Mouse (Mus musculus): Measurements from ENCODE around the gene Sbno1. TPM values are rescaled to one million over a fixed set of nuclear protein-coding genes. Genes with fewer than 3 reads are reported as not detected.
"Not testable (repeated sequence)": the region's sequence is repeated elsewhere in the genome, so short reads cannot be mapped to it uniquely, and the experiment has no call there.

Sbno1 gene
- polyA plus RNA-seq, 1 experiment from 2014 or later, result 83.7 TPM

DNA sequence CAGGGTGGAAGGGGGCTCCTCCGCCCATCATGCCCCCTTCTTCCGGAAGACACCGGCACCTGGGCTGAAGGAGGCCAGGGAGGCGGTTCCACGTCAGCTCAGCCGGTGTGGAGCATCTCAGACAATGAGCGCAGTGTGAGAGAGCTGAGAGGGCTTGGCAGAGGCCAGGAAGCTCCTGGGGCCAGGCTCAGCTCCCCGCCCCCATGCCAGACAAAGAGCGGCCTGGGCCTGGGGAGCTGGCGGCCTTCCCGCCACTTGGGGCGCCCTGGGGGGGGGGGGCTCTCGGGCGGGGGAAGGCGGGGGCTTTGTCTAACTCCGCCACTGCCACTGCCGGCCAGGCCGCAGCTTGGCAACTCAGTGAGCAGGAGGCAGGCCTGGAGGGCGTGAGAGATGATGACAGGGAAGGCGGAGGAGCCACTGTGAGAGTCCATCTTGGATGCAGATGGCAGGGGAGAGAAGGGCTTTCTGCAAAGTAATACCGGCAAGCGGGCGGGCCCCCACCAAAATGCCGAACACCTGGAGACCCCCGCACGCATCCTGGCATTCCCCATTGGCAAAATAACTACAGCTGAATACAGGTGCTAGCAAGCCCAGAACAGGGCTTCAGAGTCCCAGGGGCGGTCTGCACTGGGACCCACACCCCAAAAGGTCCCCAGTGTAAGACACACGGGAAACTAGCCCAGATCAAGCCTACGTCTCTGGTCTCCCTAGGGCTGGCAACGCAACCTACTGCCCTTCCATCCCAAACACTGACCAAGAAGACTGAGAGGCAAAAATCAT lies 73.5 kb downstream of the Sbno1 start:
- Histone ChIP-seq H3K4me3 (ENCODE audit: low read length) (peak overlapping the region; percentile 90), H3K4me2 (ENCODE audit: low read depth, low read length) (peak overlapping the region; percentile 96), H3K4me1 (ENCODE audit: control insufficient read depth, insufficient read depth, low read length) (peaks cover 20% of the 10 kb centered on the region), H3K36me3 (ENCODE audit: control insufficient read depth, insufficient read depth, low read length) (peaks cover 13% of the 10 kb centered on the region), H3K9ac (ENCODE audit: low read depth, low read length) (peak overlapping the region; percentile 99), H3K9me3 (ENCODE audit: control insufficient read depth, low read length) (no peaks in the 10 kb centered on the region), H3K27ac (ENCODE audit: low read length) (peak overlapping the region; percentile 96), H3K27me3 (replicated peaks; ENCODE audit: control insufficient read depth, insufficient read depth, low read length) (no peaks in the 10 kb centered on the region)
- WGBS, result 1% methylated on average over 29 of the region's 30 CpGs
- ATAC-seq, result peak; percentile 89

DNA sequence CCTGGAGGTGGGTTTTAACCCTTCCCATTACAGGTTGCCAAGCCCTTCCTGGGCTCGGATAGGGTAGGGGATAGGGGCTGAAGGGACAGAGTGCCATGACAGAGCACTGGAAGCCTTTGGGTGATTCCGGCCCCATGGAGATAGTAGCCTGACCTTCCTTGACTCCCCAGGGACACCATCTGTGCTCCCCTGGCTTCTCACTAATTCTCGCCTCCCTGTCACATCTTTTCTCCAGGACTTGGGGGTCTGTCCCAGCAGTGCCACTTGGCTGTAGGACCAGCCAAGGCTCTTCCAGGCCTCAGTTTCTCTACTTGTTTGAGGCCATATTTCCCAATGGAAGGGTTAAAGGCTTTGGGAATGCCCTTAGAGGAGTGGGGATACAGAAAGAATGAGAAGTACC lies 74.2 kb downstream of the Sbno1 start:
- peak overlapping the region; percentile 99 for H3K9ac ChIP-seq (ENCODE audit: low read depth, low read length)
- peaks cover 13% of the 10 kb centered on the region for H3K36me3 ChIP-seq (ENCODE audit: control insufficient read depth, insufficient read depth, low read length)
- H3K4me1 ChIP-seq (ENCODE audit: control insufficient read depth, insufficient read depth, low read length), result peaks cover 20% of the 10 kb centered on the region
- ATAC-seq, result no peak
- WGBS, result 40% methylated on average over 3 of the region's 3 CpGs
- H3K27ac ChIP-seq (ENCODE audit: low read length), result peak overlapping the region; percentile 96
- H3K9me3 ChIP-seq (ENCODE audit: control insufficient read depth, low read length), result no peaks in the 10 kb centered on the region
- H3K27me3 ChIP-seq (replicated peaks; ENCODE audit: control insufficient read depth, insufficient read depth, low read length), result no peaks in the 10 kb centered on the region
- H3K4me3 ChIP-seq (ENCODE audit: low read length), result peak overlapping the region; percentile 90
- peak overlapping the region; percentile 96 for H3K4me2 ChIP-seq (ENCODE audit: low read depth, low read length)

DNA sequence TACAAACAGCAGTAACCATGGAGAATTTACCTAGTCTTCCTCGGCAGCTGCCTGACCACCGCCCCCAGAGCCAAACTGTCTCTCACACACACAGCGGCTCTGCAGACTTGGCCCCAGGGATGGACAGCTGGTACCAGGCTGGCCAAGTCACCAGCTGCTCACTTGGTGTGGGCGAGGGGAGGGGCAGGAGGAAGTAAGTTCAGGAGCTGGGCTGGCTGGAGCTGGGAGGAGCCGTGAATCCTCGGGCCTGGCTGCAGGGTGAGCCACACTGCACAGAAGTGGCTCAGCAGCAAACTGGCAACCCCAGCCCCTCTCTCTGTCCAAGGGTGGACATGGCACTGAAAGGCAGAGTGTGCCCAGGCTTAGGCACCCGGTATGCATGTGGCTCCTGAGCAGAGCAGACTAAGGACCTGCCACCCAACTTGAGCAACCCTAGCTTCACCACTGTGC lies 74.7 kb downstream of the Sbno1 start:
- no peaks in the 10 kb centered on the region for H3K9me3 ChIP-seq (ENCODE audit: control insufficient read depth, low read length)
- H3K27me3 ChIP-seq (replicated peaks; ENCODE audit: control insufficient read depth, insufficient read depth, low read length), result no peaks in the 10 kb centered on the region
- peak; percentile 28 for ATAC-seq
- H3K4me2 ChIP-seq (ENCODE audit: low read depth, low read length), result peak overlapping the region; percentile 96
- peak overlapping the region; percentile 90 for H3K4me3 ChIP-seq (ENCODE audit: low read length)
- WGBS, result 13% methylated on average over 7 of the region's 7 CpGs
- peak overlapping the region; percentile 99 for H3K9ac ChIP-seq (ENCODE audit: low read depth, low read length)
- H3K4me1 ChIP-seq (ENCODE audit: control insufficient read depth, insufficient read depth, low read length), result peaks cover 20% of the 10 kb centered on the region
- peak overlapping the region; percentile 96 for H3K27ac ChIP-seq (ENCODE audit: low read length)
- peaks cover 16% of the 10 kb centered on the region for H3K36me3 ChIP-seq (ENCODE audit: control insufficient read depth, insufficient read depth, low read length)

DNA sequence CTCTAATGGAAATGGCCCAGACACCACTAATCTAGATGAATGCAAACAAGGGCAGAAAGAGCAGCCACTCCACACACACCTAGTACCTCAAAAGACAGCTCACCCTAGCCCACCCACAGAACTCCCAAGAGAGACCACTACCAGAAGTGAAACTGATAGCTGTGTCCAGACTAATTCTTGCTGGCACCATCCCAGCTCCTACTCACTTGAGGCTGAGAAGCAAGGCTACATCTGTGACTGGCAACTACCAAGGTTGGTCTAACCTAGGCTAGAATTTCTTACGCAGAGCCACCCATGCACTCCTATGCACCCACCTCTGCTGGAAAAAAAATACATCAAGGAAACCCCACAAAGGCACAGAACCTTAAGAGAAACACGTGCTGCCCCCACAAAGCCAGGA lies 75.5 kb downstream of the Sbno1 start:
- H3K9me3 ChIP-seq (ENCODE audit: control insufficient read depth, low read length), result no peaks in the 10 kb centered on the region
- no peak overlapping the region for H3K9ac ChIP-seq (ENCODE audit: low read depth, low read length)
- peaks cover 20% of the 10 kb centered on the region for H3K4me1 ChIP-seq (ENCODE audit: control insufficient read depth, insufficient read depth, low read length)
- WGBS, result 80% methylated on average over 2 of the region's 2 CpGs
- peak overlapping the region; percentile 37 for H3K27ac ChIP-seq (ENCODE audit: low read length)
- H3K36me3 ChIP-seq (ENCODE audit: control insufficient read depth, insufficient read depth, low read length), result peaks cover 17% of the 10 kb centered on the region
- no peak overlapping the region; the same call in 1 of the 2 replicates for H3K4me2 ChIP-seq (ENCODE audit: low read depth, low read length)
- H3K27me3 ChIP-seq (replicated peaks; ENCODE audit: control insufficient read depth, insufficient read depth, low read length), result no peaks in the 10 kb centered on the region
- H3K4me3 ChIP-seq (ENCODE audit: low read length), result no peak overlapping the region
- no peak for ATAC-seq

DNA sequence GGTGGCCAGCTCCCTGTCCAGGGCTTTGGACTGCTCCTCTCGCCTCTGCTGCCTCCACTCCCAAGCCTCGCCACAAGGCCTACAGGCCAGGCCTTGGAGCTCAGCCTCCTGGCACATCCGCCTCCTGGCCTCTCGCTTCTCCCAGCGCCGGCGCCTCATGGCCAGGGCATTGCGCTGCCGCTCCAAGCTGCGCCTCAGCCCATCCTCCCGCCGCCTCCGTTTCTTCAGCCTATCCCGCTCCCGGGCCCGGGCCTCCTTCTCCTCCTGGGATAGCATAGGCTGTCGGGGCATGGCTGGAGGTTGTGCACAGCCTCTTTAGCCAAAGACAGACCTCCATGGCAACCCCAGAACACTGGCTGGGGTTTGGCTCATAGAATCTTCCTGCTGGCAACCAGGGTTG lies 76.6 kb downstream of the Sbno1 start:
- peaks cover 17% of the 10 kb centered on the region for H3K36me3 ChIP-seq (ENCODE audit: control insufficient read depth, insufficient read depth, low read length)
- no peak overlapping the region for H3K4me3 ChIP-seq (ENCODE audit: low read length)
- WGBS, result 86% methylated on average over 17 of the region's 17 CpGs
- H3K9me3 ChIP-seq (ENCODE audit: control insufficient read depth, low read length), result no peaks in the 10 kb centered on the region
- no peak overlapping the region for H3K9ac ChIP-seq (ENCODE audit: low read depth, low read length)
- H3K4me1 ChIP-seq (ENCODE audit: control insufficient read depth, insufficient read depth, low read length), result peaks cover 20% of the 10 kb centered on the region
- H3K27me3 ChIP-seq (replicated peaks; ENCODE audit: control insufficient read depth, insufficient read depth, low read length), result no peaks in the 10 kb centered on the region
- H3K27ac ChIP-seq (ENCODE audit: low read length), result no peak overlapping the region
- ATAC-seq, result no peak
- H3K4me2 ChIP-seq (ENCODE audit: low read depth, low read length), result no peak overlapping the region

DNA sequence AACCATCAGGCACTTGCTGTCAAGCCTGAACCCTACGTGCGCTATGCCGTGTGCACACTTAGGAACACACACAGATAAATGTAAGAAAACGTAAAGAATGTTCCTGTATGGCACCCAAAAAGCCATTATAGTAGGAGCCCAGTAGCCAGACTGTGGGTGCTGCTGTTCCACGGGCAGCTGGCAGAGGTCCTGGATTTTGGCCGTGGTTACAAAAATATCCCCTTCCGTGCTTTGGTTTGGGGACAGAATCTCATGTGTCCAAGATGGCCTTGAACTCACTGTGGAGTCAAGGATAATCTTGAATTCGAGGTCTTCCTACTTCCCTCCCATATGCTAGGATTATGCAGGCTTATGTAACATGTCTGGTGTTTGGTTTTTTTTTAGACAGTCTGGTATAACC lies 82.9 kb downstream of the Sbno1 start:
- Histone ChIP-seq H3K36me3 (ENCODE audit: control insufficient read depth, insufficient read depth, low read length) (peaks cover 4% of the 10 kb centered on the region; the same call in 1 of the 2 replicates), H3K9me3 (ENCODE audit: control insufficient read depth, low read length) (no peaks in the 10 kb centered on the region), H3K4me3 (ENCODE audit: low read length) (no peak overlapping the region), H3K27me3 (replicated peaks; ENCODE audit: control insufficient read depth, insufficient read depth, low read length) (no peaks in the 10 kb centered on the region), H3K4me1 (ENCODE audit: control insufficient read depth, insufficient read depth, low read length) (peaks cover 1% of the 10 kb centered on the region), H3K9ac (ENCODE audit: low read depth, low read length) (no peak overlapping the region), H3K27ac (ENCODE audit: low read length) (no peak overlapping the region), H3K4me2 (ENCODE audit: low read depth, low read length) (no peak overlapping the region)
- 72% methylated on average over 8 of the region's 8 CpGs for WGBS
- ATAC-seq, result no peak

DNA sequence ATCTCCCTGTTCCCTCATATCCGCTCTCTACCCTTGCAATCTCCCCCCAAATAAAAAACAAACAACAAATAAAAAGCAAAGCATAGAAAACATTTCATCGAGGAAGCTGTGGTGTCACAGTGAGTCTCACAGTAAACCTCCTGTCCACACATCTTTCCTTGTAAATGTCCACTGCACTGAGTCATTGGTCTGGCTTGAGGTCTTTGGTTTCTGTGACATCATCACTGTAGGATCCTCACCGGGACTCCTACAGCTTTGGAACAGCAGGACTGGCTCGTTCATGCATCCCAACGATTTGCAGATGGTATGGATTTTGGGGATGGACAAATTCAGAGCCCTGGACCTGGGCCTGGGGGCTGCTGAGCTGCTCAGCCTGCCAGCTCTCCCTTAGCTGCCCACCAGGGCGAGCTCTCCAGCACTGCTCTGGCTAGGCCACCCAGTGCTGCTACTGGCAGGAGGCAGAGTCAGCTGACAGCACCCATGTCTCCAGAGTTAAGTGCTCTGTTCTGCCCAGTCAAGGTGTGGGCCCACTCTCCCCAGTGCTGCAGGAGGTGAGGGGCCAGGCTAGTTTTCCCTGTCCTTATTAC lies 84.0 kb downstream of the Sbno1 start:
- 65% methylated on average over 6 of the region's 6 CpGs for whole genome bisulfite sequencing
- H3K9ac ChIP-seq (ENCODE audit: low read depth, low read length); H3K27ac ChIP-seq (ENCODE audit: low read length); H3K4me1 ChIP-seq (ENCODE audit: control insufficient read depth, insufficient read depth, low read length); H3K4me2 ChIP-seq (ENCODE audit: low read depth, low read length); H3K4me3 ChIP-seq (ENCODE audit: low read length); H3K9me3 ChIP-seq (ENCODE audit: control insufficient read depth, low read length); H3K36me3 ChIP-seq (ENCODE audit: control insufficient read depth, insufficient read depth, low read length); H3K27me3 ChIP-seq (replicated peaks; ENCODE audit: control insufficient read depth, insufficient read depth, low read length): not testable (repeated sequence)
- peak; percentile 53 for ATAC-seq

DNA sequence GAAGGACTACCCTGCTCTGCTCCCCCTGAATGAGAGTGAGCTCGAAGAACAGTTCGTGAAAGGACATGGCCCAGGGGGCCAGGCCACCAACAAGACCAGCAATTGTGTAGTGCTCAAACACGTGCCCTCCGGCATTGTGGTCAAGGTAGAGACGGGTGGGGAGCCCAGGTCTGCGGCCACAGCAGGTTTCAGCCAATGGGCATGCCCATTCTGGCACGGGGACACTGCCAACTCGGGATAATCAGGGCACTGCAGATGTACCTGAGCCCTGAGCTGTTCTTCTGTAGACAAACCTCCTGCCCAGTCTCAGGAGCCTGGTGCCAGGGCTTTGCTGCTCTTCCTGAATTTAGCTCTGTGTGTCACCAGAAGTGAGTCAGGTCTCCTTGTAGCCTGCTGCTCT lies 87.0 kb downstream of the Sbno1 start:
- ATAC-seq, result no peak
- no peak overlapping the region for H3K4me3 ChIP-seq (ENCODE audit: low read length)
- no peaks in the 10 kb centered on the region for H3K27me3 ChIP-seq (replicated peaks; ENCODE audit: control insufficient read depth, insufficient read depth, low read length)
- no peak overlapping the region for H3K9ac ChIP-seq (ENCODE audit: low read depth, low read length)
- no peaks in the 10 kb centered on the region for H3K9me3 ChIP-seq (ENCODE audit: control insufficient read depth, low read length)
- no peaks in the 10 kb centered on the region for H3K36me3 ChIP-seq (ENCODE audit: control insufficient read depth, insufficient read depth, low read length)
- 89% methylated on average over 8 of the region's 8 CpGs for whole genome bisulfite sequencing
- H3K27ac ChIP-seq (ENCODE audit: low read length), result no peak overlapping the region
- no peak overlapping the region for H3K4me2 ChIP-seq (ENCODE audit: low read depth, low read length)
- H3K4me1 ChIP-seq (ENCODE audit: control insufficient read depth, insufficient read depth, low read length), result peaks cover 7% of the 10 kb centered on the region

DNA sequence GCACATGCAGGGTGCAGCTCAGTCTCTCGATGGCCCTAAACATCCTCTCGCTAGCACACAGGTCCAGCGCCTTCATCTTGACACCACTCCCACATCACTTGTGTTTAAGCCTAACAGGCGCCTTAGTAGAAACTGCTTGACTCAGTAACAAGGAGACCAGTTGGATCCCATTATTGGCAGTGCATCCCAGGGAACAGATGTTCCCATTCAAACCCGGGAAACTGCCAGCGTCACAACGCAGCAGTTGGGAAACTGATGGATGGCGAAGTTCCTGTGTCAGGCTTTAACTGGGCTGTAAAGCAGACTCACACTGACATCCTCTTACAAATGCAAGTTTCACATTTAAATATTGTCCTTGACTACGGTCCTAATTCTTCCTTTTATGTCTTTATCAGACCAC lies 87.9 kb downstream of the Sbno1 start:
- H3K9ac ChIP-seq (ENCODE audit: low read depth, low read length), result no peak overlapping the region
- WGBS, result 46% methylated on average over 9 of the region's 9 CpGs
- peak; percentile 18; the same call in 1 of the 2 replicates for ATAC-seq
- H3K4me1 ChIP-seq (ENCODE audit: control insufficient read depth, insufficient read depth, low read length), result peaks cover 7% of the 10 kb centered on the region
- no peak overlapping the region for H3K4me3 ChIP-seq (ENCODE audit: low read length)
- H3K9me3 ChIP-seq (ENCODE audit: control insufficient read depth, low read length), result no peaks in the 10 kb centered on the region
- no peaks in the 10 kb centered on the region for H3K27me3 ChIP-seq (replicated peaks; ENCODE audit: control insufficient read depth, insufficient read depth, low read length)
- H3K36me3 ChIP-seq (ENCODE audit: control insufficient read depth, insufficient read depth, low read length), result no peaks in the 10 kb centered on the region
- no peak overlapping the region; the same call in 1 of the 2 replicates for H3K27ac ChIP-seq (ENCODE audit: low read length)
- H3K4me2 ChIP-seq (ENCODE audit: low read depth, low read length), result no peak overlapping the region
